Mouse (Mus musculus) hindbrain, postnatal 0 days (tissue): ENCODE data around the gene Itgb1bp2. TPM values are rescaled to one million over a fixed set of nuclear protein-coding genes. Genes with fewer than 3 reads are reported as not detected.
"Not testable (repeated sequence)": the region's sequence is repeated elsewhere in the genome, so short reads cannot be mapped to it uniquely, and the experiment has no call there.

Experiments used
- ATAC-seq: fragments of 200-750 bp; cut with Nextera tagmentation; 2 replicates; pipeline ENCODE4 v1.8.0; 2017; ENCODE audit warnings: mild to moderate bottlenecking, moderate TSS enrichment, moderate library complexity
- DNase-seq: peaks from one replicate; pipeline ENCODE4 v3.0.0-alpha.2; 2015; ENCODE audit warnings: low spot score
- H3K27ac ChIP-seq: fragments of 300-500 bp; sonication (generic); 2 replicates; pipeline ENCODE4 v1.5.1; 2014; ENCODE audit warnings: mild to moderate bottlenecking
- H3K27me3 ChIP-seq: fragments of 300-500 bp; sonication (generic); 2 replicates; pipeline ENCODE4 v1.6.1; 2014; ENCODE audit warnings: low read length, mixed read lengths; ENCODE audit not compliant: insufficient read depth
- H3K36me3 ChIP-seq: fragments of 300-500 bp; sonication (generic); 2 replicates; pipeline ENCODE4 v1.6.1; 2014; ENCODE audit warnings: low read length, mixed read lengths; ENCODE audit not compliant: insufficient read depth
- H3K4me1 ChIP-seq: fragments of 300-500 bp; sonication (generic); 2 replicates; pipeline ENCODE4 v1.6.1; 2014; ENCODE audit warnings: antibody characterized with exemption, low read length, mixed read lengths; ENCODE audit not compliant: insufficient read depth
- H3K4me2 ChIP-seq: fragments of 300-500 bp; sonication (generic); 2 replicates; pipeline ENCODE4 v1.6.1; 2014; ENCODE audit warnings: low read depth, mild to moderate bottlenecking, low read length, moderate library complexity, mixed read lengths
- H3K4me3 ChIP-seq: fragments of 300-500 bp; sonication (generic); 2 replicates; pipeline ENCODE4 v1.5.1; 2014; ENCODE audit warnings: low read length
- H3K9ac ChIP-seq: fragments of 300-500 bp; sonication (generic); replicated peaks from 2 replicates; pipeline ENCODE4 v1.6.1; 2014; ENCODE audit warnings: mild to moderate bottlenecking, low read length, moderate library complexity, mixed read lengths
- H3K9me3 ChIP-seq: fragments of 300-500 bp; sonication (generic); 2 replicates; pipeline ENCODE4 v1.6.1; 2016; ENCODE audit warnings: low read length, mixed read lengths
- CTCF ChIP-seq: IDR thresholded peaks from 2 replicates; pipeline ENCODE4 v1.5.1; 2016; ENCODE audit warnings: antibody characterized with exemption, control low read depth, low read depth
- WGBS: fragments of 180-500 bp; shearing (Covaris S2); extraction: QIAGEN DNeasy Blood & Tissue Kit; methylation state at CpG from one replicate; pipeline ENCODE4 v1.1.7; 2014; 5-methylcytosine and 5-hydroxymethylcytosine counted together
- polyA plus RNA-seq: library from polyadenylated mRNA; unstranded; fragments of >200 nt; fragmentation: Nextera tagmentation; extraction: Ambion mirVana; gene quantifications from 2 replicates; pipeline ENCODE4 v1.2.1, GENCODE M21; 2015
- total RNA-seq: library from RNA; depleted of rRNA; stranded (reverse); fragments of >200 nt; gene quantifications from 2 replicates; pipeline ENCODE4 v1.2.3, GENCODE M21; 2014; rRNA removed

Gene Itgb1bp2
- total and polyA plus RNA-seq, 2 experiments from 2014 or later = 0.58 to 4.9 TPM

- H3K9ac ChIP-seq = no peak overlapping the region
- no peak for TF ChIP-seq CTCF
- no peak overlapping the region for H3K4me2 ChIP-seq
- no peaks in the 10 kb centered on the region for H3K9me3 ChIP-seq
- H3K27me3 ChIP-seq = no peaks in the 10 kb centered on the region
- 75% methylated on average over 6 of the region's 6 CpGs for WGBS
- no peaks in the 10 kb centered on the region for H3K4me1 ChIP-seq
- H3K36me3 ChIP-seq = no peaks in the 10 kb centered on the region
- H3K4me3 ChIP-seq = no peak overlapping the region
- H3K27ac ChIP-seq = no peak overlapping the region
- no peak for ATAC-seq
- no peak for DNase-seq
Measured at GRCm38 (mm10) chrX:101481604-101482350, 32.9 kb downstream of the Itgb1bp2 start.

DNA sequence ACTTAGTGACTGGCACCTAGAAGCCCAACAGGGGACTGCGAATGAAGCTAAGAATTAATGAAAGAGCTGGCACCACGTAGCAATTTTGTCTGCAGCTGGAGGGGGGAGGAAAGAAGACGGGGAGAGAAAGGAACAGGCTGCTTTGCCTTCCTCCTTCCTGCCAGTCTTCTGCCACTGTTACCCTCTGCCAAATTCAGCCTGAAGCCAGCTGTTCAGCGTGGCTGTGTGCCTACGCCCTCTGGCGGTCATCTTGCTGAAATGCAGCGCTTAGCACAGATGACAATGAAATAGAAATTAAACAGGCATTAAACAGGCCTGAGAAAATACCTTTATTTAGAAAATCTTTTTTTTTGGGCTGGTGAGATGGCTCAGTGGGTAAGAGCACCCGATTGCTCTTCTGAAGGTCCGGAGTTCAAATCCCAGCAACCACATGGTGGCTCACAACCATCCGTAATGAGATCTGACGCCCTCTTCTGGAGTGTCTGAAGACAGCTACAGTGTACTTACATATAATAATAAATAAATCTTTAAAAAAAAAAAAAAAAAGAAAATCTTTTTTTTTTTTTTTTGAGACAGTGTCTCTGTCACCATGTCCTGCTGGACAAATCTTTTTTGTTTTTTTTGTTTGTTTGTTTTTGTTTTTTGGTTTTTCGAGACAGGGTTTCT is 37.7 kb downstream of the Itgb1bp2 start:
- 28% methylated on average over 10 of the region's 12 CpGs for WGBS
- ATAC-seq (peak; percentile 83), DNase-seq (peak; percentile 74)
- not testable (repeated sequence) for H3K27me3 ChIP-seq, H3K4me2 ChIP-seq, H3K9ac ChIP-seq, H3K9me3 ChIP-seq, H3K4me3 ChIP-seq, H3K27ac ChIP-seq, H3K36me3 ChIP-seq, H3K4me1 ChIP-seq
- TF ChIP-seq CTCF = peak; percentile 81

Other genes with a start within 250 kb of the Itgb1bp2 start
- 38.0 and 42.6 TPM in 2 replicates for gene Snx12, start 226.5 kb upstream of the Itgb1bp2 start, total RNA-seq
- gene Snx12, start 226.5 kb upstream of the Itgb1bp2 start, polyA plus RNA-seq = 32.0 and 37.3 TPM in 2 replicates
- 16.9 and 21.4 TPM in 2 replicates for gene Foxo4, start 194.6 kb upstream of the Itgb1bp2 start, total RNA-seq
- gene Foxo4, start 194.6 kb upstream of the Itgb1bp2 start, polyA plus RNA-seq = 0.63 and 0.93 TPM in 2 replicates
- gene Gm614, start 185.1 kb upstream of the Itgb1bp2 start, total RNA-seq = not detected in 2 replicates
- gene Gm614, start 185.1 kb upstream of the Itgb1bp2 start, polyA plus RNA-seq = not detected in 2 replicates
- 1.7 and 2.7 TPM in 2 replicates for gene Il2rg, start 180.8 kb upstream of the Itgb1bp2 start, total RNA-seq
- gene Il2rg, start 180.8 kb upstream of the Itgb1bp2 start, polyA plus RNA-seq = 5.1 and 5.8 TPM in 2 replicates
- gene Gm20489, start 180.1 kb upstream of the Itgb1bp2 start, total RNA-seq = not detected in 2 replicates
- not detected in 2 replicates for gene Gm20489, start 180.1 kb upstream of the Itgb1bp2 start, polyA plus RNA-seq
- gene Med12, start 175.1 kb upstream of the Itgb1bp2 start, total RNA-seq = 50.0 and 64.9 TPM in 2 replicates
- gene Med12, start 175.1 kb upstream of the Itgb1bp2 start, polyA plus RNA-seq = 19.0 TPM in 2 replicates
- 152 and 171 TPM in 2 replicates for gene Nlgn3, start 149.9 kb upstream of the Itgb1bp2 start, total RNA-seq
- gene Nlgn3, start 149.9 kb upstream of the Itgb1bp2 start, polyA plus RNA-seq = 59.7 and 70.1 TPM in 2 replicates
- 0.68 and 4.0 TPM in 2 replicates for gene Gjb1, start 72.7 kb upstream of the Itgb1bp2 start, total RNA-seq
- gene Gjb1, start 72.7 kb upstream of the Itgb1bp2 start, polyA plus RNA-seq = 2.0 and 2.5 TPM in 2 replicates
- 169 and 208 TPM in 2 replicates for gene Zmym3, start 28.2 kb upstream of the Itgb1bp2 start, total RNA-seq
- 91.9 and 93.3 TPM in 2 replicates for gene Zmym3, start 28.2 kb upstream of the Itgb1bp2 start, polyA plus RNA-seq
- gene Nono, start 19.8 kb upstream of the Itgb1bp2 start, total RNA-seq = 201 and 220 TPM in 2 replicates
- 187 and 189 TPM in 2 replicates for gene Nono, start 19.8 kb upstream of the Itgb1bp2 start, polyA plus RNA-seq
- gene Taf1, start 83.6 kb downstream of the Itgb1bp2 start, total RNA-seq = 20.0 and 20.7 TPM in 2 replicates
- gene Taf1, start 83.6 kb downstream of the Itgb1bp2 start, polyA plus RNA-seq = 12.5 and 13.4 TPM in 2 replicates
- gene Ogt, start 191.0 kb downstream of the Itgb1bp2 start, total RNA-seq = 118 and 130 TPM in 2 replicates
- gene Ogt, start 191.0 kb downstream of the Itgb1bp2 start, polyA plus RNA-seq = 88.6 and 99.7 TPM in 2 replicates